Mouse (Mus musculus) spleen, adult 2 months (tissue): ENCODE results near the gene Unc45a. TPM values are rescaled to one million over a fixed set of nuclear protein-coding genes. Genes with fewer than 3 reads are reported as not detected.

Experiments used
- DNase-seq, 2 experiments: peaks; one replicate each; pipeline versions ENCODE4 v3.0.0 to v3.0.0-alpha.2; 2012 to 2021; ENCODE audit warnings: low spot score in 2 of 2, low read depth in 1 of 2
- H3K27ac ChIP-seq: fragments of 200-500 bp; 2 replicates; pipeline ENCODE4 v1.5.1; 2012; ENCODE audit warnings: low read length, inconsistent platforms; ENCODE audit not compliant: insufficient read depth
- H3K27me3 ChIP-seq: fragments of 200-500 bp; 2 replicates; pipeline ENCODE4 v1.6.1; 2012; ENCODE audit warnings: mild to moderate bottlenecking, moderate library complexity, low read length, inconsistent platforms; ENCODE audit not compliant: control insufficient read depth, insufficient read depth
- H3K36me3 ChIP-seq: fragments of 200-500 bp; 2 replicates; pipeline ENCODE4 v1.6.1; 2012; ENCODE audit warnings: mild to moderate bottlenecking, low read length, inconsistent platforms; ENCODE audit not compliant: control insufficient read depth, insufficient read depth
- H3K4me1 ChIP-seq: fragments of 200-500 bp; 2 replicates; pipeline ENCODE4 v1.6.1; 2011; ENCODE audit warnings: inconsistent platforms; ENCODE audit not compliant: control insufficient read depth, insufficient read depth, insufficient read length
- H3K4me3 ChIP-seq: fragments of 200-500 bp; 2 replicates; pipeline ENCODE4 v1.5.1; 2011; ENCODE audit warnings: mild to moderate bottlenecking, inconsistent platforms; ENCODE audit not compliant: insufficient read depth, insufficient read length; ENCODE audit errors: extremely low read depth
- CTCF ChIP-seq: fragments of 200-500 bp; IDR thresholded peaks from 2 replicates; pipeline ENCODE4 v1.5.1; 2011; ENCODE audit warnings: mild to moderate bottlenecking, inconsistent platforms; ENCODE audit not compliant: insufficient read depth, insufficient read length, insufficient replicate concordance; ENCODE audit errors: extremely low read depth
- POLR2A ChIP-seq: fragments of 200-500 bp; IDR thresholded peaks from 2 replicates; pipeline ENCODE4 v1.6.1; 2011; ENCODE audit warnings: low read depth, low read length, inconsistent platforms
- WGBS: fragments of 180-500 bp; shearing (Covaris S2); methylation state at CpG from one replicate; pipeline ENCODE4 v1.1.7; 2018; 5-methylcytosine and 5-hydroxymethylcytosine counted together
- polyA plus RNA-seq: library from polyadenylated mRNA; depleted of rRNA; stranded (reverse); fragments of >200 nt; gene quantifications from 2 replicates; pipeline ENCODE4 v1.2.3, GENCODE M21; 2012

Gene Unc45a
- polyA plus RNA-seq, 1 experiment: 53.7 TPM

- Histone ChIP-seq H3K27ac (no peak overlapping the region), H3K4me1 (no peaks in the 10 kb centered on the region), H3K36me3 (no peaks in the 10 kb centered on the region), H3K4me3 (no peak overlapping the region), H3K27me3 (no peaks in the 10 kb centered on the region)
- WGBS: 91% methylated on average over 3 of the region's 3 CpGs
- TF ChIP-seq CTCF (no peak), POLR2A (no peak)
- no peak for DNase-seq
These were observed 43.8 kb downstream of the Unc45a start for GRCm38 (mm10) chr7:80297041-80297440.

DNA sequence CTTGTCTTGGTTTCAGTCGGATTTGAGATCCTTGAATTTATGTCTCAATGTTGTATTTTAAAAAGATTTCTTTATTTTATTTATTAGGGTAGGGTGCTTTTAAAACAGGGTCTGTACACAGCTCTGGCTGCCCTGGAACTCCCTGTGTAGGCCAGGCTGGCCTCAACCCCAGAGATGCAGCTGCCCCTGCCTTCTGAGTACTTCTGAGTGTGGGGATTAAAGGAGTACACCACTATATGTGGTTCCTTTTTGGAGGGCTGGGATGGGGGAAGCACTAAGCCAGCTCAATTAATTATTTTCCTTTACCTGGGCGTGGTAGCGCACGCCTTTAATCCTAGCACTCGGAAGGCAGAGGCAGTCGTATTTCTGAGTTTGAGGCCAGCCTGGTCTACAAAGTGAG, 44.3 kb downstream of the Unc45a start:
- Histone ChIP-seq H3K27ac (no peak overlapping the region), H3K4me1 (no peaks in the 10 kb centered on the region), H3K36me3 (no peaks in the 10 kb centered on the region), H3K4me3 (no peak overlapping the region), H3K27me3 (no peaks in the 10 kb centered on the region)
- TF ChIP-seq POLR2A (no peak), CTCF (no peak)
- 92% methylated on average over 6 of the region's 6 CpGs for WGBS
- DNase-seq: no peak

GRCm38 (mm10) chr7:80294764-80295648, 45.8 kb downstream of the Unc45a start:
- peaks cover 1% of the 10 kb centered on the region; the same call in 1 of the 2 replicates for H3K36me3 ChIP-seq
- no peaks in the 10 kb centered on the region for H3K4me1 ChIP-seq
- H3K27ac ChIP-seq: no peak overlapping the region; the same call in 1 of the 2 replicates
- DNase-seq: no peak
- no peak for TF ChIP-seq CTCF
- no peak for TF ChIP-seq POLR2A
- H3K27me3 ChIP-seq: no peaks in the 10 kb centered on the region
- peak overlapping the region; percentile 64 for H3K4me3 ChIP-seq
- 8% methylated on average over 37 of the region's 37 CpGs for WGBS

- under 1% methylated on average over 52 of the region's 52 CpGs for WGBS
- no peaks in the 10 kb centered on the region for H3K4me1 ChIP-seq
- TF ChIP-seq POLR2A (no peak), CTCF (no peak)
These were observed 46.6 kb downstream of the Unc45a start, which contains the start of gene Prc1 for GRCm38 (mm10) chr7:80294062-80294763. Gene Prc1 (plus strand): TSS chr7:80294450.

DNA sequence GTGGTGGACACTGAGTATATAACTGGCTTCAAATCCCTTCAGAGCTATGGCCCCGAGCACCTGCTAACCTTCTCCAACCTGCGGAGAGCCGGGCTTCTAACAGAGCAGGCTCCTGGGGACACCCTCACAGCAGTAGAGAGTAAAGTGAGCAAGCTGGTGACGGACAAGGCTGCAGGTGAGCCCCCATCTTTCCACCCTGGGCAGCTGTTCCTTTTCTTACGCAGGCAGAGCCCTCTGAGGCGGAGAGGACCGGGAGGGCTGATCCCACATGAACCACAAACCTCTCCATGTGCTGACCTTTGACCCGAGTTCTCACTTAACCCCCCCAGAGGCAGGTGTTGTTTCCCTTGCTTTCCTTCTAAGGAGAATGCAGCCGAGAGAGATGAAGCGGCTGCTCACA, 53.1 kb downstream of the Unc45a start:
- 81% methylated on average over 10 of the region's 10 CpGs for WGBS

More at GRCm38 (mm10) chr7:80294062-80294763, 46.6 kb downstream of the Unc45a start, which contains the start of gene Prc1:
- peaks cover 1% of the 10 kb centered on the region; the same call in 1 of the 2 replicates for H3K36me3 ChIP-seq
- H3K27me3 ChIP-seq: no peaks in the 10 kb centered on the region
- peak within 1 kb of the TSS; percentile 64 for H3K4me3 ChIP-seq
- peak; percentile 95 to 96 for DNase-seq
- no peak within 1 kb of the TSS; the same call in 1 of the 2 replicates for H3K27ac ChIP-seq

GRCm38 (mm10) chr7:80285725-80286124, 55.1 kb downstream of the Unc45a start:
- no peak overlapping the region for H3K27ac ChIP-seq
- 68% methylated on average over 6 of the region's 6 CpGs for WGBS
- no peak for DNase-seq

More for the DNA sequence above, 53.1 kb downstream of the Unc45a start:
- no peak for TF ChIP-seq CTCF
- no peak for DNase-seq
- peaks cover 41% of the 10 kb centered on the region for H3K36me3 ChIP-seq
- no peak overlapping the region for H3K27ac ChIP-seq
- no peak overlapping the region for H3K4me3 ChIP-seq
- no peaks in the 10 kb centered on the region for H3K27me3 ChIP-seq
- H3K4me1 ChIP-seq: no peaks in the 10 kb centered on the region

More at GRCm38 (mm10) chr7:80285725-80286124, 55.1 kb downstream of the Unc45a start:
- Histone ChIP-seq H3K27me3 (no peaks in the 10 kb centered on the region), H3K4me1 (no peaks in the 10 kb centered on the region), H3K36me3 (peaks cover 43% of the 10 kb centered on the region), H3K4me3 (no peak overlapping the region)
- no peak for TF ChIP-seq CTCF
- TF ChIP-seq POLR2A: no peak
